Mouse (Mus musculus): ENCODE results near the gene Fer. TPM values are rescaled to one million over a fixed set of nuclear protein-coding genes. Genes with fewer than 3 reads are reported as not detected.

Gene Fer
- polyA plus RNA-seq, 1 experiment from 2014 or later: 33.2 TPM

- no peak overlapping the region for H3K27ac ChIP-seq (ENCODE audit: low read depth, low read length)
- 92% methylated on average over 2 of the region's 2 CpGs for WGBS
- no peaks in the 10 kb centered on the region for H3K9me3 ChIP-seq (ENCODE audit: control insufficient read depth, low read length)
- no peaks in the 10 kb centered on the region for H3K27me3 ChIP-seq (ENCODE audit: control insufficient read depth, insufficient read depth, low read length)
- H3K36me3 ChIP-seq (ENCODE audit: control insufficient read depth, insufficient read depth, low read length): no peaks in the 10 kb centered on the region
- ATAC-seq (ENCODE audit: low FRiP score): no peak
- no peak overlapping the region for H3K4me2 ChIP-seq
- DNase-seq (ENCODE audit: low spot score, missing footprints): no peak
- H3K9ac ChIP-seq (ENCODE audit: low read length): no peak overlapping the region
- no peaks in the 10 kb centered on the region for H3K4me1 ChIP-seq (ENCODE audit: control insufficient read depth, insufficient read depth, low read length)
- no peak overlapping the region for H3K4me3 ChIP-seq (ENCODE audit: low read depth, low read length)
Observed at GRCm38 (mm10) chr17:63946772-63947171, 83.9 kb downstream of the Fer start.

DNA sequence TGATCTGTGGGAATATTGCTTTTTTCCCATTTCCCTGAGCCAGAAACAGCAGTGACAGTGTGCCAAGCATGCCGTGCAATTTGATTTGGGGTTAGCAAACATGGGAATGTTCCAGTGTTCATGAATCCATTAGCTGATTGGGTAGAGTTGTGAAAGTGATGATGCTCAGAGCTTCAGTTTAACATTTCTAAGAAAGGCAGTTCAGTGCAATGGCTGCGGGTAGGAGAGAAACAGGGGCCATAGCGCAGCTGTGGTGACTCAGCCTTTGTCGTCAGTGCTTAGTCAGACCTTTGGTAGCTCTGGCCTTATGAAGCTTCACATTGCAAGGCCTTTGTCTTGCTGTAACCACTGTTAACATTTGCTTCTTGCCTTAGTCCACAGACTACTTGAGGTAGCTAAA lies 85.9 kb downstream of the Fer start:
- peak; percentile 64 for DNase-seq (ENCODE audit: low spot score, missing footprints)
- 98% methylated on average over 4 of the region's 4 CpGs for WGBS

GRCm38 (mm10) chr17:63951436-63951835 lies 88.6 kb downstream of the Fer start:
- no peak overlapping the region for H3K4me3 ChIP-seq (ENCODE audit: low read depth, low read length)
- no peaks in the 10 kb centered on the region for H3K27me3 ChIP-seq (ENCODE audit: control insufficient read depth, insufficient read depth, low read length)
- H3K9ac ChIP-seq (ENCODE audit: low read length): no peak overlapping the region
- H3K36me3 ChIP-seq (ENCODE audit: control insufficient read depth, insufficient read depth, low read length): no peaks in the 10 kb centered on the region
- ATAC-seq (ENCODE audit: low FRiP score) (no peak), DNase-seq (ENCODE audit: low spot score, missing footprints) (peak; percentile 73)
- no peaks in the 10 kb centered on the region for H3K9me3 ChIP-seq (ENCODE audit: control insufficient read depth, low read length)
- no peak overlapping the region for H3K27ac ChIP-seq (ENCODE audit: low read depth, low read length)
- 90% methylated on average over 2 of the region's 2 CpGs for WGBS
- H3K4me2 ChIP-seq: no peak overlapping the region
- no peaks in the 10 kb centered on the region for H3K4me1 ChIP-seq (ENCODE audit: control insufficient read depth, insufficient read depth, low read length)

More for the DNA sequence above, 85.9 kb downstream of the Fer start:
- no peaks in the 10 kb centered on the region for H3K36me3 ChIP-seq (ENCODE audit: control insufficient read depth, insufficient read depth, low read length)
- no peaks in the 10 kb centered on the region for H3K27me3 ChIP-seq (ENCODE audit: control insufficient read depth, insufficient read depth, low read length)
- H3K9ac ChIP-seq (ENCODE audit: low read length): no peak overlapping the region
- H3K27ac ChIP-seq (ENCODE audit: low read depth, low read length): no peak overlapping the region
- no peak overlapping the region for H3K4me2 ChIP-seq
- H3K9me3 ChIP-seq (ENCODE audit: control insufficient read depth, low read length): no peaks in the 10 kb centered on the region
- no peaks in the 10 kb centered on the region for H3K4me1 ChIP-seq (ENCODE audit: control insufficient read depth, insufficient read depth, low read length)
- no peak overlapping the region for H3K4me3 ChIP-seq (ENCODE audit: low read depth, low read length)
- no peak for ATAC-seq (ENCODE audit: low FRiP score)

DNA sequence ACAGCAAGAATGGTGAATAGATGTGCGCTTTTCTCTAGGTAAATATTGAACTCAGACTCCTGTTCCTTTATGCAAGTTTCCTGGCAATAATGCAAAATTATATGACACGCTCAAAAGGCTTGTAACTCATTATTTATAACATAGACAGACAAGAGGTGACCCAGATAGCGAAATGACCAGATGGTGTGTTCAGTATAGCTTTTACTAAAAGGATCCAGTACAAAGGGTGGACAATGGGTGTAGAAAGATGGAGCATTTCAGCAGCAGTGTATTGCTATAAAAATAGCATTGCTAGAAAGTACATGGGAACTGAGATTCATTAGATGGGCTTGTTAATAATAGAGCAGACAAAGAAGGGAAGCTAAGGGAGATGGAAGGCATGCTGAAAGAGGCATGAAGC lies 104.2 kb downstream of the Fer start:
- H3K27ac ChIP-seq (ENCODE audit: low read depth, low read length): no peak overlapping the region
- 95% methylated on average over 3 of the region's 3 CpGs for WGBS

DNA sequence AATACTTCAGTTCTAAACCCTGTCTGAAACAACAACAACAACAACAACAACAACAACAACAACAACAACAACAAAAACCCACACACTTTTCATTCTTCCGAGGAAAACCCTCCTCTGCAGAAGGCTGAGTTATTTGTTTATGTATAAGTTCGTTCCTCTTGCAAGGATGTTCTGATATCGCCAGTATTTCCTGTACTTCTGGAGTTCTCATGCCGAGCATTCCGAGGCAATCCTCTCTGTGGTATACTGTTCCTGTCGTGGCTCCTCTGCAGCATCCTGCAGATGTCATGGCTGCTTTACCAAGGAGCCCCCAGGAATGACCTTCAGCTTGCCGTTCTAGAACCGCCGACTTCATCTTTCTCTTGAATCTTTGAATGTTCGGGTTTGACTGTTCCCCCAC lies 106.6 kb downstream of the Fer start:
- Histone ChIP-seq H3K27me3 (ENCODE audit: control insufficient read depth, insufficient read depth, low read length) (no peaks in the 10 kb centered on the region), H3K9ac (ENCODE audit: low read length) (no peak overlapping the region), H3K4me1 (ENCODE audit: control insufficient read depth, insufficient read depth, low read length) (no peaks in the 10 kb centered on the region; the same call in 1 of the 2 replicates), H3K36me3 (ENCODE audit: control insufficient read depth, insufficient read depth, low read length) (no peaks in the 10 kb centered on the region), H3K27ac (ENCODE audit: low read depth, low read length) (no peak overlapping the region), H3K4me2 (no peak overlapping the region), H3K4me3 (ENCODE audit: low read depth, low read length) (no peak overlapping the region), H3K9me3 (ENCODE audit: control insufficient read depth, low read length) (no peaks in the 10 kb centered on the region)
- no peak for ATAC-seq (ENCODE audit: low FRiP score)
- DNase-seq (ENCODE audit: low spot score, missing footprints): peak; percentile 8
- WGBS: 76% methylated on average over 10 of the region's 10 CpGs

More for the DNA sequence above, 104.2 kb downstream of the Fer start:
- no peaks in the 10 kb centered on the region for H3K9me3 ChIP-seq (ENCODE audit: control insufficient read depth, low read length)
- no peaks in the 10 kb centered on the region; the same call in 1 of the 2 replicates for H3K4me1 ChIP-seq (ENCODE audit: control insufficient read depth, insufficient read depth, low read length)
- no peak overlapping the region for H3K4me3 ChIP-seq (ENCODE audit: low read depth, low read length)
- no peaks in the 10 kb centered on the region for H3K27me3 ChIP-seq (ENCODE audit: control insufficient read depth, insufficient read depth, low read length)
- ATAC-seq (ENCODE audit: low FRiP score) (no peak), DNase-seq (ENCODE audit: low spot score, missing footprints) (no peak)
- H3K9ac ChIP-seq (ENCODE audit: low read length): no peak overlapping the region
- no peaks in the 10 kb centered on the region for H3K36me3 ChIP-seq (ENCODE audit: control insufficient read depth, insufficient read depth, low read length)
- H3K4me2 ChIP-seq: no peak overlapping the region

GRCm38 (mm10) chr17:63970239-63970638 lies 107.4 kb downstream of the Fer start:
- H3K4me3 ChIP-seq (ENCODE audit: low read depth, low read length): no peak overlapping the region
- no peaks in the 10 kb centered on the region for H3K27me3 ChIP-seq (ENCODE audit: control insufficient read depth, insufficient read depth, low read length)
- no peaks in the 10 kb centered on the region for H3K9me3 ChIP-seq (ENCODE audit: control insufficient read depth, low read length)
- H3K36me3 ChIP-seq (ENCODE audit: control insufficient read depth, insufficient read depth, low read length): no peaks in the 10 kb centered on the region
- 49% methylated on average over 5 of the region's 5 CpGs for WGBS
- no peak for ATAC-seq (ENCODE audit: low FRiP score)
- no peaks in the 10 kb centered on the region; the same call in 1 of the 2 replicates for H3K4me1 ChIP-seq (ENCODE audit: control insufficient read depth, insufficient read depth, low read length)
- no peak overlapping the region for H3K9ac ChIP-seq (ENCODE audit: low read length)
- no peak overlapping the region for H3K27ac ChIP-seq (ENCODE audit: low read depth, low read length)
- no peak overlapping the region for H3K4me2 ChIP-seq
- no peak for DNase-seq (ENCODE audit: low spot score, missing footprints)

- H3K36me3 ChIP-seq (ENCODE audit: control insufficient read depth, insufficient read depth, low read length): no peaks in the 10 kb centered on the region
- WGBS: 94% methylated on average over 1 of the region's 1 CpGs
- no peaks in the 10 kb centered on the region; the same call in 1 of the 2 replicates for H3K4me1 ChIP-seq (ENCODE audit: control insufficient read depth, insufficient read depth, low read length)
- no peaks in the 10 kb centered on the region for H3K27me3 ChIP-seq (ENCODE audit: control insufficient read depth, insufficient read depth, low read length)
- no peak overlapping the region for H3K4me2 ChIP-seq
- no peak overlapping the region for H3K9ac ChIP-seq (ENCODE audit: low read length)
- H3K4me3 ChIP-seq (ENCODE audit: low read depth, low read length): no peak overlapping the region
- H3K9me3 ChIP-seq (ENCODE audit: control insufficient read depth, low read length): no peaks in the 10 kb centered on the region
- no peak for DNase-seq (ENCODE audit: low spot score, missing footprints)
- ATAC-seq (ENCODE audit: low FRiP score): no peak
- H3K27ac ChIP-seq (ENCODE audit: low read depth, low read length): no peak overlapping the region
Observed at GRCm38 (mm10) chr17:63970939-63971338, 108.1 kb downstream of the Fer start.

- Histone ChIP-seq H3K36me3 (ENCODE audit: control insufficient read depth, insufficient read depth, low read length) (no peaks in the 10 kb centered on the region), H3K27me3 (ENCODE audit: control insufficient read depth, insufficient read depth, low read length) (no peaks in the 10 kb centered on the region), H3K4me2 (no peak overlapping the region), H3K4me3 (ENCODE audit: low read depth, low read length) (no peak overlapping the region), H3K9me3 (ENCODE audit: control insufficient read depth, low read length) (no peaks in the 10 kb centered on the region), H3K9ac (ENCODE audit: low read length) (no peak overlapping the region), H3K27ac (ENCODE audit: low read depth, low read length) (no peak overlapping the region), H3K4me1 (ENCODE audit: control insufficient read depth, insufficient read depth, low read length) (no peaks in the 10 kb centered on the region; the same call in 1 of the 2 replicates)
- ATAC-seq (ENCODE audit: low FRiP score): no peak
- DNase-seq (ENCODE audit: low spot score, missing footprints): peak; percentile 17
- WGBS: 69% methylated on average over 4 of the region's 4 CpGs
Observed at GRCm38 (mm10) chr17:63972181-63972580, 109.3 kb downstream of the Fer start.

DNA sequence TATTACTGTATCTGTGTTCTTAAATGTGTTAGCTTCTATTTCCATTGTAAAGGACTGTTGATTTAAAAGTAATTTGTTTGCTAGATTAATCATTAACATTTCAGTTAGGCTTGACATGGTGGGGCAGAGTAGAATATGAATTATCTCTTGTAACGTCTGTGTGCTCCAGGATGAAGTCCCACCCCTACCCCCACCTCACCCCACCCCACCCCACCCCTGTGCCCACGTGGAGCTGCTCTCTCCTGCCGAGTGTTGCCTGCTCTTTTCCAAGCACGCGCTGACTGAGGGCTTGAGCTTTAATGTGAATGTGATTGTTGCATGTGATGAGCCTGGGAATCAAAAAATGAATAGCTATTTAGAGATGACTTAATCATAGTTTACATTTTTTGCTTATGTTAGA lies 110.9 kb downstream of the Fer start:
- DNase-seq (ENCODE audit: low spot score, missing footprints) (peak; percentile 4), ATAC-seq (ENCODE audit: low FRiP score) (no peak)
- Histone ChIP-seq H3K9me3 (ENCODE audit: control insufficient read depth, low read length) (no peaks in the 10 kb centered on the region), H3K27me3 (ENCODE audit: control insufficient read depth, insufficient read depth, low read length) (no peaks in the 10 kb centered on the region), H3K4me1 (ENCODE audit: control insufficient read depth, insufficient read depth, low read length) (no peaks in the 10 kb centered on the region), H3K4me3 (ENCODE audit: low read depth, low read length) (no peak overlapping the region), H3K27ac (ENCODE audit: low read depth, low read length) (no peak overlapping the region), H3K4me2 (no peak overlapping the region), H3K36me3 (ENCODE audit: control insufficient read depth, insufficient read depth, low read length) (no peaks in the 10 kb centered on the region), H3K9ac (ENCODE audit: low read length) (no peak overlapping the region)
- WGBS: 74% methylated on average over 5 of the region's 5 CpGs

DNA sequence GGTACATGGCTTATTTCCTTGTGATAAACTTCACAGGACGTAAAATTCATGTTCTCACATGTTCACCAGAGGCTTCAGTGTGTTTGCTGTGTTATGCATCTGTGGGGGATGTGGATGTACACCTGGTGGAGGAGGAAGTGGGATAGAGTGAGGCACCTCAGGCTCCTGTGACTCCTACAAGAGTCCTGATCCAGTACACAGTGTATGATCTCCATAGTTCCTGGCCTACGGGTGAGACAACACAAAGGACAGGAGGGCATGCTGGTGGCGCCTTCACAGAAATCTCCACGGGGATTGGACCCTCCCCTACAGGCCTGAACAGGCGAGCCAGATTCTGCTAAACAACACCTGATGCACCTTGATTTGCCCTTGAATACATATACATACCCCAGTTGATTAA lies 111.4 kb downstream of the Fer start:
- no peak overlapping the region for H3K27ac ChIP-seq (ENCODE audit: low read depth, low read length)
- no peaks in the 10 kb centered on the region for H3K36me3 ChIP-seq (ENCODE audit: control insufficient read depth, insufficient read depth, low read length)
- no peak for DNase-seq (ENCODE audit: low spot score, missing footprints)
- H3K4me1 ChIP-seq (ENCODE audit: control insufficient read depth, insufficient read depth, low read length): no peaks in the 10 kb centered on the region
- ATAC-seq (ENCODE audit: low FRiP score): no peak
- WGBS: 86% methylated on average over 5 of the region's 5 CpGs
- H3K4me2 ChIP-seq: no peak overlapping the region
- no peaks in the 10 kb centered on the region for H3K9me3 ChIP-seq (ENCODE audit: control insufficient read depth, low read length)
- no peak overlapping the region for H3K9ac ChIP-seq (ENCODE audit: low read length)
- H3K27me3 ChIP-seq (ENCODE audit: control insufficient read depth, insufficient read depth, low read length): no peaks in the 10 kb centered on the region
- no peak overlapping the region for H3K4me3 ChIP-seq (ENCODE audit: low read depth, low read length)
